Mouse (Mus musculus): ENCODE measurements around the gene Gzmk.

DNA sequence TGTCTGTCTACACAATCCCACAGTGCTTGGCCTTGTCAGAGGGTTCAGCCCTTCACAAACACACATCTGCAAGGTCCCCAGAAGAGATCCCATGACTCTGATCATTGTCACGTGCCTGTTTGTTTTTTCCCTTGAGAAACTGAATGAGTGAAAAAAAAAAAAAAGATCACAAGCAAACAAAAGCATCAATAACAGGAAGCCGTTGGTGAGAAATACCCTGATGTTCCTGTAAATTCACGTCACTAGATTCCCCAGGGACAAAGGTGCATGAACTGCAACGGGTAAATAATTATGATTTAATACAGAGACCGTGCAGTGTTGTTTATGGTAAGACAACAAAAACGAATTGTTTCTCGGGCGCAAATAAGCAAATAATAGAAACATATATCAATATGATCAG lies 19.3 kb upstream of the Gzmk start:
- no peak for TF ChIP-seq POLR2A (IDR thresholded peaks at IDR 0.05; ENCODE audit: borderline replicate concordance, extremely low read depth, low read depth, low read length)
- no peak for TF ChIP-seq CTCF (IDR thresholded peaks at IDR 0.05; ENCODE audit: insufficient read depth, low read length)

All from lung, adult 2 months (tissue).